In the genomic region with DNA sequence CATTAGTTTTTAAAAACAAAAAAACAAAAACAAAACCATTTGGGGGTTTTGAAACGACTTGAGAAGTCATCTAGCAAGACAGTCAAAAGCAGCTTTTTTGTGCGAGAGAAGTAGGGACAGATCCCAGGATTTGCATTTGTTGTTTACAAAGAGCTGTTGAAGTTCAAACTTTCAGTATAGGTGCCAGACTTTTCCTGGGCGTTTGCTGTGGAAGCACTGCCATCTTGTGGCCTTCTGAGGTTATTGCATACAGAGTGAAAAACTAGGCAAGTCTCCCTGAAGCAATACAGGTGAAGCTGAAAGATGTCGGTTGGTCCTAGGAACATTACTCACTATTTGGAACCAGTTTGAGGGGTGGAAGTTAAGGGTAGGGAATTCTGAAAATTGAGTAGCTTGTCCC, we compare ENCODE assay signal across 7 mouse cellular contexts.
DNase-seq lines count a peak whose midpoint lies in the region; ATAC-seq lines count a peak whose summit lies in the region.

No protein-coding gene starts in this region.

- WGBS in embryonic facial prominence, embryonic 13.5 days = 5% methylated on average over 4 of the region's 4 CpGs
- 9% methylated on average over 4 of the region's 4 CpGs for WGBS in limb, embryonic 11.5 days

- peak overlapping the region; percentile 80 for H3K27ac ChIP-seq in embryonic facial prominence, embryonic 13.5 days
- no peak overlapping the region for H3K27ac ChIP-seq in limb, embryonic 11.5 days (replicated peaks; ENCODE audit: low read depth, low read length)

- H3K4me3 ChIP-seq in embryonic facial prominence, embryonic 13.5 days = no peak overlapping the region
- no peak overlapping the region for H3K4me3 ChIP-seq in limb, embryonic 11.5 days (ENCODE audit: low read depth, low read length)

- H3K27me3 ChIP-seq in embryonic facial prominence, embryonic 13.5 days = no peaks in the 10 kb centered on the region
- H3K27me3 ChIP-seq in limb, embryonic 11.5 days (ENCODE audit: control insufficient read depth, insufficient read depth, low read length) = 0 out of 2 replicates have a peak, but pooled peaks cover 6% of the 10 kb centered on the region

- H3K36me3 ChIP-seq in embryonic facial prominence, embryonic 13.5 days = no peaks in the 10 kb centered on the region
- H3K36me3 ChIP-seq in limb, embryonic 11.5 days (ENCODE audit: control insufficient read depth, insufficient read depth, low read length) = no peaks in the 10 kb centered on the region

- H3K4me2 ChIP-seq in embryonic facial prominence, embryonic 13.5 days = no peak overlapping the region
- H3K4me2 ChIP-seq in limb, embryonic 11.5 days (ENCODE audit: low read depth, severe bottlenecking) = no peak overlapping the region

- DNase-seq in urinary bladder, postnatal 14 days (ENCODE audit: low spot score) = peak; percentile 50
- DNase-seq in urinary bladder, adult 2 months (ENCODE audit: low spot score) = no peak
- DNase-seq in adrenal gland, postnatal 4 days (ENCODE audit: low spot score in 2 of 2) = peak; percentile 13 to 15
- DNase-seq in kidney, adult 18-20 months = peak; percentile 60
- DNase-seq in limb, embryonic 11.5 days (ENCODE audit: low spot score) = peak; percentile 80
- DNase-seq in retina, embryonic 14.5 days (ENCODE audit: low spot score) = peak; percentile 80

- H3K9ac ChIP-seq in embryonic facial prominence, embryonic 13.5 days = no peak overlapping the region
- H3K9ac ChIP-seq in limb, embryonic 11.5 days (ENCODE audit: low read length) = no peak overlapping the region

- peaks cover 25% of the 10 kb centered on the region for H3K4me1 ChIP-seq in embryonic facial prominence, embryonic 13.5 days
- H3K4me1 ChIP-seq in limb, embryonic 11.5 days (ENCODE audit: control insufficient read depth, insufficient read depth, low read length) = peaks cover 7% of the 10 kb centered on the region; the same call in 1 of the 2 replicates

- ATAC-seq in embryonic facial prominence, embryonic 13.5 days (ENCODE audit: insufficient number of reproducible peaks, insufficient read depth, low FRiP score, low TSS enrichment, low read depth) = no peak
- ATAC-seq in limb, embryonic 11.5 days (ENCODE audit: insufficient number of reproducible peaks, low FRiP score, low TSS enrichment, low read depth) = no peak

- H3K9me3 ChIP-seq in embryonic facial prominence, embryonic 13.5 days = no peaks in the 10 kb centered on the region; the same call in 1 of the 2 replicates
- 0 out of 2 replicates have a peak, but pooled peaks cover 3% of the 10 kb centered on the region for H3K9me3 ChIP-seq in limb, embryonic 11.5 days (ENCODE audit: control insufficient read depth, low read length)
